Mouse (Mus musculus) neural tube, embryonic 11.5 days (tissue): Measurements from ENCODE around the gene Fcgr1. TPM values are rescaled to one million over a fixed set of nuclear protein-coding genes. Genes with fewer than 3 reads are reported as not detected.

Experiments used
- ATAC-seq: fragments of 200-750 bp; cut with Nextera tagmentation; 2 replicates; pipeline ENCODE4 v1.8.0; 2017; ENCODE audit warnings: moderate number of reproducible peaks, mild to moderate bottlenecking, moderate TSS enrichment, moderate library complexity; ENCODE audit not compliant: insufficient read depth, low FRiP score, low TSS enrichment
- DNase-seq: peaks from one replicate; pipeline ENCODE4 v3.0.0-alpha.2; 2015; ENCODE audit warnings: low spot score
- H3K27ac ChIP-seq: fragments of 300-500 bp; sonication (generic); 2 replicates; pipeline ENCODE4 v1.5.1; 2014; ENCODE audit warnings: low read depth, mild to moderate bottlenecking, low read length
- H3K27me3 ChIP-seq: fragments of 300-500 bp; sonication (generic); 2 replicates; pipeline ENCODE4 v1.6.1; 2014; ENCODE audit warnings: mild to moderate bottlenecking, low read length, mixed read lengths; ENCODE audit not compliant: control insufficient read depth, insufficient read depth
- H3K36me3 ChIP-seq: fragments of 300-500 bp; sonication (generic); 2 replicates; pipeline ENCODE4 v1.6.1; 2014; ENCODE audit warnings: mild to moderate bottlenecking, low read length, moderate library complexity, mixed read lengths; ENCODE audit not compliant: control insufficient read depth, insufficient read depth
- H3K4me1 ChIP-seq: fragments of 300-500 bp; sonication (generic); 2 replicates; pipeline ENCODE4 v1.6.1; 2014; ENCODE audit warnings: low read length, mixed read lengths; ENCODE audit not compliant: control insufficient read depth, insufficient read depth
- H3K4me2 ChIP-seq: fragments of 300-500 bp; sonication (generic); 2 replicates; pipeline ENCODE4 v1.6.1; 2014; ENCODE audit warnings: low read depth, mild to moderate bottlenecking, moderate library complexity
- H3K4me3 ChIP-seq: fragments of 300-500 bp; sonication (generic); 2 replicates; pipeline ENCODE4 v1.5.1; 2014; ENCODE audit warnings: low read depth, low read length
- H3K9ac ChIP-seq: fragments of 300-500 bp; sonication (generic); 2 replicates; pipeline ENCODE4 v1.6.1; 2014; ENCODE audit warnings: mild to moderate bottlenecking, low read length
- H3K9me3 ChIP-seq: fragments of 300-500 bp; sonication (generic); 2 replicates; pipeline ENCODE4 v1.6.1; 2016; ENCODE audit warnings: low read length; ENCODE audit not compliant: control insufficient read depth
- WGBS: fragments of 180-500 bp; shearing (Covaris S2); extraction: QIAGEN DNeasy Blood & Tissue Kit; methylation state at CpG from one replicate; pipeline ENCODE4 v1.1.7; 2014; 5-methylcytosine and 5-hydroxymethylcytosine counted together
- polyA plus RNA-seq: library from polyadenylated mRNA; unstranded; fragments of >200 nt; fragmentation: Nextera tagmentation; extraction: Ambion mirVana; gene quantifications from 2 replicates; pipeline ENCODE4 v1.2.1, GENCODE M21; 2014

Gene Fcgr1
- polyA plus RNA-seq, 1 experiment from 2014 or later: 2.5 TPM

GRCm38 (mm10) chr3:96262979-96263550 lies 30.7 kb downstream of the Fcgr1 start, which contains the start of gene Hist2h4:
Hist2h4 (minus strand) TSS chr3:96263311.
- H3K4me1 ChIP-seq: peaks cover 16% of the 10 kb centered on the region; the same call in 1 of the 2 replicates
- under 1% methylated on average over 40 of the region's 40 CpGs for WGBS
- peak within 1 kb of the TSS; percentile 98 for H3K27ac ChIP-seq
- H3K36me3 ChIP-seq: no peaks in the 10 kb centered on the region
- H3K9me3 ChIP-seq: no peaks in the 10 kb centered on the region
- peak within 1 kb of the TSS; percentile 82 for H3K9ac ChIP-seq
- ATAC-seq (peak; percentile 83), DNase-seq (peak; percentile 94)
- H3K4me3 ChIP-seq: peak within 1 kb of the TSS; percentile 57
- no peaks in the 10 kb centered on the region for H3K27me3 ChIP-seq
- H3K4me2 ChIP-seq: peak within 1 kb of the TSS; percentile 83

GRCm38 (mm10) chr3:96262216-96262875 lies 31.4 kb downstream of the Fcgr1 start:
- Histone ChIP-seq H3K9ac (peak overlapping the region; percentile 82), H3K4me2 (peak overlapping the region; percentile 83), H3K27me3 (no peaks in the 10 kb centered on the region), H3K36me3 (no peaks in the 10 kb centered on the region), H3K9me3 (no peaks in the 10 kb centered on the region), H3K4me1 (peaks cover 16% of the 10 kb centered on the region; the same call in 1 of the 2 replicates), H3K27ac (peak overlapping the region; percentile 98), H3K4me3 (peak overlapping the region; percentile 57)
- peak; percentile 84 for DNase-seq
- WGBS: under 1% methylated on average over 19 of the region's 19 CpGs
- peak; percentile 82 for ATAC-seq

- 60% methylated on average over 3 of the region's 3 CpGs for WGBS
- H3K27ac ChIP-seq: peak overlapping the region; percentile 98
- H3K36me3 ChIP-seq: no peaks in the 10 kb centered on the region
- DNase-seq (no peak), ATAC-seq (no peak)
- peaks cover 13% of the 10 kb centered on the region; the same call in 1 of the 2 replicates for H3K4me1 ChIP-seq
- peak overlapping the region; percentile 83 for H3K4me2 ChIP-seq
- H3K9ac ChIP-seq: peak overlapping the region; percentile 82
- H3K27me3 ChIP-seq: no peaks in the 10 kb centered on the region
- no peaks in the 10 kb centered on the region for H3K9me3 ChIP-seq
- H3K4me3 ChIP-seq: no peak overlapping the region; the same call in 1 of the 2 replicates
These were observed 32.1 kb downstream of the Fcgr1 start for GRCm38 (mm10) chr3:96261623-96262022.

GRCm38 (mm10) chr3:96260220-96260619 lies 33.5 kb downstream of the Fcgr1 start:
- WGBS: 92% methylated on average over 5 of the region's 5 CpGs
- no peaks in the 10 kb centered on the region for H3K9me3 ChIP-seq
- H3K27ac ChIP-seq: no peak overlapping the region
- H3K4me1 ChIP-seq: peaks cover 13% of the 10 kb centered on the region; the same call in 1 of the 2 replicates
- DNase-seq (no peak), ATAC-seq (no peak)
- no peaks in the 10 kb centered on the region for H3K27me3 ChIP-seq
- no peak overlapping the region for H3K4me3 ChIP-seq
- H3K9ac ChIP-seq: no peak overlapping the region
- H3K4me2 ChIP-seq: no peak overlapping the region
- no peaks in the 10 kb centered on the region for H3K36me3 ChIP-seq

GRCm38 (mm10) chr3:96257190-96257589 lies 36.6 kb downstream of the Fcgr1 start:
- H3K4me3 ChIP-seq: no peak overlapping the region
- H3K9ac ChIP-seq: no peak overlapping the region
- H3K9me3 ChIP-seq: no peaks in the 10 kb centered on the region
- no peaks in the 10 kb centered on the region for H3K36me3 ChIP-seq
- H3K27me3 ChIP-seq: no peaks in the 10 kb centered on the region
- H3K27ac ChIP-seq: no peak overlapping the region
- DNase-seq (no peak), ATAC-seq (no peak)
- no peak overlapping the region for H3K4me2 ChIP-seq
- WGBS: 82% methylated on average over 3 of the region's 3 CpGs
- H3K4me1 ChIP-seq: no peaks in the 10 kb centered on the region

- Histone ChIP-seq H3K27ac (no peak overlapping the region), H3K4me3 (no peak overlapping the region), H3K9ac (no peak overlapping the region), H3K36me3 (no peaks in the 10 kb centered on the region), H3K9me3 (no peaks in the 10 kb centered on the region), H3K27me3 (no peaks in the 10 kb centered on the region), H3K4me2 (no peak overlapping the region), H3K4me1 (no peaks in the 10 kb centered on the region)
- DNase-seq (no peak), ATAC-seq (no peak)
- 87% methylated on average over 5 of the region's 5 CpGs for WGBS
These were observed 37.7 kb downstream of the Fcgr1 start for GRCm38 (mm10) chr3:96255926-96256593.

GRCm38 (mm10) chr3:96254683-96255355 lies 39.0 kb downstream of the Fcgr1 start:
- no peak overlapping the region for H3K27ac ChIP-seq
- no peaks in the 10 kb centered on the region for H3K4me1 ChIP-seq
- no peaks in the 10 kb centered on the region for H3K9me3 ChIP-seq
- no peak overlapping the region for H3K4me2 ChIP-seq
- no peaks in the 10 kb centered on the region for H3K27me3 ChIP-seq
- WGBS: 61% methylated on average over 10 of the region's 10 CpGs
- no peak overlapping the region for H3K9ac ChIP-seq
- H3K36me3 ChIP-seq: no peaks in the 10 kb centered on the region
- DNase-seq (peak; percentile 48), ATAC-seq (no peak)
- no peak overlapping the region for H3K4me3 ChIP-seq

- Histone ChIP-seq H3K36me3 (no peaks in the 10 kb centered on the region), H3K9me3 (no peaks in the 10 kb centered on the region), H3K4me3 (no peak overlapping the region), H3K27me3 (no peaks in the 10 kb centered on the region), H3K4me2 (no peak overlapping the region), H3K27ac (no peak overlapping the region), H3K4me1 (0 out of 2 replicates have a peak, but pooled peaks cover 2% of the 10 kb centered on the region), H3K9ac (no peak overlapping the region)
- ATAC-seq (no peak), DNase-seq (no peak)
- WGBS: 90% methylated on average over 3 of the region's 3 CpGs
These were observed 42.0 kb downstream of the Fcgr1 start for GRCm38 (mm10) chr3:96251787-96252186.
